Mouse (Mus musculus): ENCODE results near the gene C8g. TPM values are rescaled to one million over a fixed set of nuclear protein-coding genes. Genes with fewer than 3 reads are reported as not detected.

The C8g gene
- polyA plus RNA-seq (2016; fragmentation: Nextera tagmentation; extraction: Ambion mirVana): 17.4 and 18.8 TPM in 2 replicates

GRCm38 (mm10) chr2:25501593-25502486 lies at the start of gene C8g:
Gene C8g, minus strand, starts transcription at chr2:25501719.
- no peaks in the 10 kb centered on the region for H3K9me3 ChIP-seq (replicated peaks)
- H3K27ac ChIP-seq: peak within 1 kb of the TSS; percentile 91
- H3K4me3 ChIP-seq: peak within 1 kb of the TSS; percentile 80
- H3K4me2 ChIP-seq: peak within 1 kb of the TSS; percentile 91
- H3K27me3 ChIP-seq (replicated peaks): no peaks in the 10 kb centered on the region
- peak within 1 kb of the TSS; percentile 90 for H3K9ac ChIP-seq
- H3K4me1 ChIP-seq: peaks cover 59% of the 10 kb centered on the region
- ATAC-seq: no peak
- peaks cover 34% of the 10 kb centered on the region for H3K36me3 ChIP-seq
- 70% methylated on average over 20 of the region's 20 CpGs for WGBS (ENCODE audit: insufficient replicate concordance)

DNA sequence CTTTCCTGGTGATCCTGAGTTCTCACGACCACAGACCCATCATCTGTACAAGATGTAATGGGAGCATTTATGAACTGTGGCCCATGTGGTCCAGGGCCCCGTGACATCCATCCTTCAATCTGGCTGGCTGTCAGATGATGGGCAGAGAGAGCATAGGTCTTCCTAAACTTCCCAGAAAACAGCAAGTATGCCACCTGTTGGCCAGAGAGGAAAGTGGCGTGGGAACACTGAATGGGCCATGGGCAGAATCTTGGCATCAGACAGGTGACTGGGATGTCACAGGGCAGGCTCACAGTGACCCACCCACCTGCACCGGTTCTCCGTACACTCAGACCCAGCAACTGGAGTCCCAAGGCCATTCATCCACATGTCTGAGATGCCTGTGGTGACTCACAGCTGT lies 49.7 kb upstream of the C8g start:
- Histone ChIP-seq H3K27me3 (replicated peaks) (0 out of 2 replicates have a peak, but pooled peaks cover 4% of the 10 kb centered on the region), H3K36me3 (no peaks in the 10 kb centered on the region), H3K4me3 (no peak overlapping the region), H3K9ac (no peak overlapping the region), H3K4me2 (no peak overlapping the region), H3K9me3 (replicated peaks) (no peaks in the 10 kb centered on the region), H3K4me1 (peaks cover 6% of the 10 kb centered on the region), H3K27ac (no peak overlapping the region)
- 35% methylated on average over 5 of the region's 5 CpGs for WGBS (ENCODE audit: insufficient replicate concordance)
- no peak for ATAC-seq

DNA sequence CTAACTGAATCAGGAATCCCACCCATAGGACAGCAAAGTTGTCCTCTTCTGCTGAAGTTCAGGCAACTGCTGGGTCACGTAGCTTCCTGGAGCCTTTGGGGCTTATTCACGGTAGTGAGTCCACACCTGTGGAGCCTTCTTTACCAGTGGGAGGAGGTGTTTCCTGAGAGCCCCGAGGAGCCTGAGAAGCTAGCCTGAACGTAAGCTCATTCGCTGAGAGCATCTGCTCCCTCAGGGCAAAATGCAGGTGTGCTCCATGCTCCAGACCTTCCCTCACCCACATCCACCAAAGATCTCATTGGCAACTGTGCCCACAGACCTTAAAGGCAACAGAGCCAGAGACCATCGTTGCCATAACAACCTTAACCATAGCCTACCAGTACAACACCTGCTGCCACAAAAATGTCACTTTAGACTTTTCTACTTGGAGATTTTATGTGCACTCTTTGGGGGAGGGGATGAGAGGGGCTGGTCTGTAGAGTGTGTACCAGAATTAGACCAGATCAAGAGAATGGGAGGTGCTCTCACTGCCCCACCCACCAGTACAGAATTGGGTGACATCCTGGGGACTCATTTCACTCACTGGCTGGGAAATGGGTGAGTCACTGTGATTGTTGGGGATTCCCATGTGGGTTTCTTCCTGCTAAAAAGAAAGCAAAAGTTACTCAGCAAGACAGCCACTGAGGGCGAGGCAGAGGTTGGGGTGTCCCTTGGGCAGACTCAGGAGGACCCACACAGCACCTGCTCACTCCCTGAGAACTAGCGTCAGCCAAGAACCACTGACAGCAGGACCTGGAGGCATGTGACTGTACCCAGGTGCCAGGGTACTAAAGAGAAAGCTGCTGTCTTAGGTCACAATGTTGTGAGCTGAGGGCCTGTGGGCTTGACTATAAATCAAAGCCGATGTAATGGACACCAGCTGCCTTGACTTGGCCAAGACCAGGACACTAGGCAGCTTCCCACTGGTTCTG lies 47.8 kb upstream of the C8g start:
- Histone ChIP-seq H3K4me3 (no peak overlapping the region), H3K9ac (no peak overlapping the region), H3K27ac (no peak overlapping the region), H3K36me3 (peaks cover 7% of the 10 kb centered on the region; the same call in 1 of the 2 replicates), H3K4me2 (no peak overlapping the region), H3K9me3 (replicated peaks) (no peaks in the 10 kb centered on the region), H3K4me1 (peaks cover 22% of the 10 kb centered on the region), H3K27me3 (replicated peaks) (0 out of 2 replicates have a peak, but pooled peaks cover 4% of the 10 kb centered on the region)
- ATAC-seq: no peak
- 66% methylated on average over 9 of the region's 9 CpGs for WGBS (ENCODE audit: insufficient replicate concordance)

- peak within 1 kb of the TSS; percentile 71 for H3K4me2 ChIP-seq
- peaks cover 33% of the 10 kb centered on the region for H3K4me1 ChIP-seq
- peak; percentile 100 for ATAC-seq
- peak within 1 kb of the TSS; percentile 85 for H3K27ac ChIP-seq
- H3K9ac ChIP-seq: peak within 1 kb of the TSS; percentile 87
- peak within 1 kb of the TSS; percentile 74 for H3K4me3 ChIP-seq
- 3% methylated on average over 48 of the region's 48 CpGs for WGBS (ENCODE audit: insufficient replicate concordance)
- no peaks in the 10 kb centered on the region for H3K9me3 ChIP-seq (replicated peaks)
- H3K36me3 ChIP-seq: peaks cover 7% of the 10 kb centered on the region
- 0 out of 2 replicates have a peak, but pooled peaks cover 4% of the 10 kb centered on the region for H3K27me3 ChIP-seq (replicated peaks)
Observed at GRCm38 (mm10) chr2:25546811-25547491, 45.4 kb upstream of the C8g start, which contains the start of gene Traf2. Gene Traf2, minus strand, starts transcription at chr2:25546940.

GRCm38 (mm10) chr2:25545996-25546810 lies 44.7 kb upstream of the C8g start:
- H3K27ac ChIP-seq: peak overlapping the region; percentile 85
- peaks cover 37% of the 10 kb centered on the region for H3K4me1 ChIP-seq
- WGBS (ENCODE audit: insufficient replicate concordance): 5% methylated on average over 43 of the region's 43 CpGs
- H3K9me3 ChIP-seq (replicated peaks): no peaks in the 10 kb centered on the region
- 0 out of 2 replicates have a peak, but pooled peaks cover 4% of the 10 kb centered on the region for H3K27me3 ChIP-seq (replicated peaks)
- H3K36me3 ChIP-seq: peaks cover 7% of the 10 kb centered on the region
- peak overlapping the region; percentile 87 for H3K9ac ChIP-seq
- peak overlapping the region; percentile 71 for H3K4me2 ChIP-seq
- peak; percentile 74 for ATAC-seq
- H3K4me3 ChIP-seq: peak overlapping the region; percentile 74

DNA sequence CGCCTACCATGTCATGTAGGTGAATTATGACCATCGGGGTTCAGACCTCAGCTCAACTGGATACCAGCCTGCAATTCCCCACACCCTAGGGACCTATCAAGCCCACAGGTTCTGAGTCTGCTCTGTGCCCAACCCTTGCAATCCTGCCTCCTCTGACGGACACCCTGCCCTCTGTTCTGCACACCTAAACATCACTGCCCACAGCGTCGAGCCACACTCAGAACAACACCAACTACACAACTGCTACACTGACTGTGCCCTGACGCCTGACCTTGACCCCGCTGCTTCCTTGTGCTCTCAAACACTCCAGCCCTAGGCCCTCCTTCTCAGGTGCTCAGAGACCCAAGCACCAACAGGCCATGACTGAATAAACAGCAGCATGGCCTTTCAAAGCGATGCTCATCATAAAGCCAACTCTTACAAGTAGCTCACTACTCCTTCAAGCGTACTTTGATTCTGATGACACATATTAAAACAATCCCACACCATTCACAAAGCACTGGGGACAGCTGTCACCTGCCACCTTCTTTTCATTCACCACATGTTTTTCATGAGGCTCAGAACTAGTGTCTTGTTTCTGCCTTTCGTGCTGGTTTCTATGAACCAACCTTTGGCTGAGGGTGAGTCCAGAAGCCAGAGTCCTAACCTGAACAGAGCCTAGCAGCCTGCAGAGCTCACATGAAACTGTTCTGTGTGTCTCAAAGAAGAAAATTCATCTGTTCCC lies 40.3 kb upstream of the C8g start:
- no peak for ATAC-seq
- peaks cover 33% of the 10 kb centered on the region for H3K4me1 ChIP-seq
- peaks cover 37% of the 10 kb centered on the region for H3K36me3 ChIP-seq
- no peak overlapping the region for H3K9ac ChIP-seq
- H3K27me3 ChIP-seq (replicated peaks): no peaks in the 10 kb centered on the region
- WGBS (ENCODE audit: insufficient replicate concordance): 79% methylated on average over 10 of the region's 10 CpGs
- no peak overlapping the region for H3K27ac ChIP-seq
- no peaks in the 10 kb centered on the region for H3K9me3 ChIP-seq (replicated peaks)
- H3K4me2 ChIP-seq: no peak overlapping the region
- no peak overlapping the region for H3K4me3 ChIP-seq

- peaks cover 50% of the 10 kb centered on the region for H3K36me3 ChIP-seq
- no peaks in the 10 kb centered on the region for H3K9me3 ChIP-seq (replicated peaks)
- H3K9ac ChIP-seq: no peak overlapping the region
- 85% methylated on average over 4 of the region's 4 CpGs for WGBS (ENCODE audit: insufficient replicate concordance)
- no peaks in the 10 kb centered on the region for H3K27me3 ChIP-seq (replicated peaks)
- peaks cover 27% of the 10 kb centered on the region for H3K4me1 ChIP-seq
- no peak for ATAC-seq
- no peak overlapping the region for H3K4me3 ChIP-seq
- no peak overlapping the region for H3K4me2 ChIP-seq
- H3K27ac ChIP-seq: no peak overlapping the region
Observed at GRCm38 (mm10) chr2:25540541-25540948, 39.0 kb upstream of the C8g start.

GRCm38 (mm10) chr2:25536531-25536930 lies 35.0 kb upstream of the C8g start:
- Histone ChIP-seq H3K36me3 (peaks cover 81% of the 10 kb centered on the region), H3K4me1 (peaks cover 9% of the 10 kb centered on the region), H3K4me2 (no peak overlapping the region), H3K4me3 (no peak overlapping the region), H3K9me3 (replicated peaks) (no peaks in the 10 kb centered on the region), H3K27me3 (replicated peaks) (no peaks in the 10 kb centered on the region), H3K27ac (no peak overlapping the region), H3K9ac (no peak overlapping the region)
- WGBS (ENCODE audit: insufficient replicate concordance): 84% methylated on average over 8 of the region's 8 CpGs
- ATAC-seq: no peak

- no peaks in the 10 kb centered on the region for H3K9me3 ChIP-seq (replicated peaks)
- no peak overlapping the region for H3K4me2 ChIP-seq
- peaks cover 8% of the 10 kb centered on the region for H3K4me1 ChIP-seq
- H3K27me3 ChIP-seq (replicated peaks): no peaks in the 10 kb centered on the region
- H3K27ac ChIP-seq: no peak overlapping the region
- H3K4me3 ChIP-seq: no peak overlapping the region
- 78% methylated on average over 2 of the region's 2 CpGs for WGBS (ENCODE audit: insufficient replicate concordance)
- H3K9ac ChIP-seq: no peak overlapping the region
- ATAC-seq: no peak
- H3K36me3 ChIP-seq: peaks cover 96% of the 10 kb centered on the region
Observed at GRCm38 (mm10) chr2:25534866-25535182, 33.3 kb upstream of the C8g start.

DNA sequence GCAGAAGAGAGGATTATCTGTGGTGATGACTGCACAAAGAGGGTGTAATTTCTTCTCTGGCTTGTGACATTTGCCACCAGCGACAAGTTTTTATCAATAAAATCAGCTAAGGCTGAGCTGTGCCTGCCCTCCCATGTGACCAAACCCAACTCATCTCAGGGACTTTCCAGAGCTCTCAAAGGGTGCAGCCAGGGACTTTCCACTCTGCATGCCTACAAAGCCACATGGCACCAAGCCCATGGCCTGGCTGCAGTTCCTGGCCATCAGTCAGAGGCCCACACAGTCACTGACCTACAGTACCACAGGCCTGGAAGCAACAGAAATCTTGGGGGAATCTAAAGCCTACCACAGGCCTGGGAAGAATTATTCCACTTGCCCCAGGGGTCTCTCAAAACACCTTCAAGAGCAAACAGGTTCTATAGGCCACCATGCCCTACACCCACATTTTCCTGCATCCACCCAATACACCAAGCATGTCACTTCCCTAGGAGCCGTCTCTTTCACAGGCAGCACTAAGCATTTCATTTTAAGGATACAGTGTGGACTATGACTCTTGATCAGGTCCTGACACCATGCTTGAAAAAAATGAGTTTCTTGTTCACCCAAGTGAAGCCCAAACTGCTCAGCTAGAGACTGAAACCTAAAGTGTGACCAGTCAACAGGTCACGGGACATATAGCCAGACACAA lies 32.8 kb upstream of the C8g start:
- Histone ChIP-seq H3K27ac (no peak overlapping the region), H3K36me3 (peaks cover 98% of the 10 kb centered on the region), H3K4me3 (no peak overlapping the region), H3K9me3 (replicated peaks) (no peaks in the 10 kb centered on the region), H3K27me3 (replicated peaks) (no peaks in the 10 kb centered on the region), H3K4me2 (no peak overlapping the region), H3K4me1 (peaks cover 8% of the 10 kb centered on the region), H3K9ac (no peak overlapping the region)
- 65% methylated on average over 3 of the region's 3 CpGs for WGBS (ENCODE audit: insufficient replicate concordance)
- 0 out of 2 replicates have a peak, but pooled peaks have one; percentile 44 for ATAC-seq

All from liver, embryonic 12.5 days (tissue).